Mouse (Mus musculus): ENCODE results near the gene Klhl15. TPM values are rescaled to one million over a fixed set of nuclear protein-coding genes. Genes with fewer than 3 reads are reported as not detected.

Klhl15 gene
- total and polyA plus RNA-seq, 3 experiments: 3.4 to 9.1 (median 6.1) TPM

DNA sequence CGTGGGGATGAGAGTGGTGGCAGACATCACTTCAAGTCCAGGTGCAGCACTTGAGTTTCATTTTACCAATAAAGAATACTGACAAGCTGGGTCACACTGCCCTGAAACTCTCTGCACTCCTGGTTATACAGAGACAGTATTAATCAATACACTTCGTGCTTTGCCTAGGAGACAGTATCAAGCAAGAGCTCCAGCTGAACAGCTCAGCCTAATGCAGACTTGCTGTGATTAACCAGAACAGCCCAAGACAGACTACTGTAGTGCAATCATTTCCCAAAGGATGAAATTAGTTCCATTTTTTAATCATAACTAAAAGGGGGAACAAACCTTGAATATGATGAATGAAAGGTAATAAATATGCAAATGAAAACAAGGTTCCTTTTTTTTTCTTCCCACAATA is 68.5 kb downstream of the Klhl15 start:
- Histone ChIP-seq H3K9ac (ENCODE audit: low read depth, low read length) (no peak overlapping the region), H3K4me3 (no peak overlapping the region), H3K27ac (no peak overlapping the region), H3K27me3 (ENCODE audit: control insufficient read depth, insufficient read depth, low read length) (no peaks in the 10 kb centered on the region), H3K79me2 (replicated peaks; ENCODE audit: control insufficient read depth, insufficient read depth, low read length) (no peaks in the 10 kb centered on the region), H3K4me1 (ENCODE audit: control insufficient read depth, insufficient read depth, low read length) (no peaks in the 10 kb centered on the region), H3K36me3 (ENCODE audit: control insufficient read depth, insufficient read depth, low read length) (no peaks in the 10 kb centered on the region)
- intact Hi-C loops (cut with DNase I): no loop called here
- no peak for DNase-seq
- TF ChIP-seq POLR2A (IDR thresholded peaks at IDR 0.05; ENCODE audit: insufficient read depth, low read depth, low read length) (no peak), CTCF (IDR thresholded peaks at IDR 0.05) (no peak), EP300 (IDR thresholded peaks at IDR 0.05; ENCODE audit: insufficient read depth, low read depth, low read length) (no peak)
- 48% methylated on average over 2 of the region's 2 CpGs for WGBS

DNA sequence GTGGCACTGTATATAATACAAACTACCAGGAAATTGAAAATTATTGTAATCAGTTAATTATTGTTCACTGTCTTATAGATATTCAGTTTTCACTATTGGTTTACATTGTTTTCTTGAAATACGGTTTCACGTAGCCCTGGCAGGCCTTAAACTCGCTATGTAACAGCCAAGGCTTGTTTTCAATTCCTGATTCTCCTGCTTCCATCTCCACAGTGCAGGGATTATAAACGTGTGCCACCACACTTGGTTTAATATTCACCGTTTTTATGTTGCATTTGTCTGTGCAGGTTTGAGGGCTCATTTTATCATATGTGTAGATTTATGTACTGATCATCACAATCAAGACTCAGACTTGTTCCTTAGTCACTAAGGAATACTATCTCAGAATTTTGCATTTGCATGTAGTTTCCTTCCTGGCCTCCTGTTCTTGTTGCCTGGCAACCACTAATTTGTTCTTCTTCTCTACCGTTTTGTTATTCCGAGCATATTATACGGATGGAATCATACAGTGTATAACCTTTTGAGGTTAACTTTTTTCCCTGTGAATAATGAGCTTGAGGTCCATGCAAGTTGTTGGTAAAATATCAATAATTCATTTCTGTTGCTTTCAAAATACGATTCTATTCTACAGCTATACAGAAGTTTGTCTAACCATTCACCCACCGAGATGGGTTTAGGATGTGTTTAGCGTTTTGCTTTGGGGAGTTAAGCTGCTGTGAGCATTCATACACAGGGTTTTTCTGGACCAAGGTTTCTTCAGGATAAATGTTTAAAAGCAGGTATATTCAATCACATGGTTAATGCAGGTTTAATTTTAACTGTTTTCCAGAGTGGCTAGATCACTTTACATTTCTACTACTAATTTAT is 86.9 kb downstream of the Klhl15 start:
- H3K4me1 ChIP-seq (ENCODE audit: control insufficient read depth, insufficient read depth, low read length): no peaks in the 10 kb centered on the region
- DNase-seq: no peak
- no peaks in the 10 kb centered on the region for H3K36me3 ChIP-seq (ENCODE audit: control insufficient read depth, insufficient read depth, low read length)
- no peak for TF ChIP-seq POLR2A (IDR thresholded peaks at IDR 0.05; ENCODE audit: insufficient read depth, low read depth, low read length)
- TF ChIP-seq EP300 (IDR thresholded peaks at IDR 0.05; ENCODE audit: insufficient read depth, low read depth, low read length): no peak
- H3K4me3 ChIP-seq: no peak overlapping the region
- 75% methylated on average over 11 of the region's 11 CpGs for WGBS
- no peak overlapping the region for H3K27ac ChIP-seq
- no peak overlapping the region for H3K9ac ChIP-seq (ENCODE audit: low read depth, low read length)
- intact Hi-C loops (cut with DNase I): no loop called here
- H3K79me2 ChIP-seq (replicated peaks; ENCODE audit: control insufficient read depth, insufficient read depth, low read length): no peaks in the 10 kb centered on the region
- no peaks in the 10 kb centered on the region for H3K27me3 ChIP-seq (ENCODE audit: control insufficient read depth, insufficient read depth, low read length)

Small RNA genes lying within 50 kb of the gene (microRNA-seq; reads per million reads assigned to microRNA genes)
- 0 reads per million in 2 experiments for gene Mir7673

Other genes starting within 250 kb of the Klhl15 start
- gene Zfx, start 110.9 kb upstream of the Klhl15 start, total RNA-seq (2021): 10 to 100 TPM; 18.8 to 23.7 TPM
- 4.5 and 12.6 TPM in 2 replicates for gene Zfx, start 110.9 kb upstream of the Klhl15 start, polyA plus RNA-seq (2012; rRNA removed)
- 100 to 1,000 TPM; 102 to 153 TPM for gene Eif2s3x, start 21.7 kb upstream of the Klhl15 start, total RNA-seq (2021)
- gene Eif2s3x, start 21.7 kb upstream of the Klhl15 start, polyA plus RNA-seq (2012; rRNA removed): 32.1 and 112 TPM in 2 replicates
- gene Fam90a1b, start 132.2 kb downstream of the Klhl15 start, total RNA-seq (2021): not detected
- gene Fam90a1b, start 132.2 kb downstream of the Klhl15 start, polyA plus RNA-seq (2012; rRNA removed): not detected in 2 replicates
- gene Apoo, start 132.5 kb downstream of the Klhl15 start, total RNA-seq (2021): 100 to 1,000 TPM; 183 to 262 TPM
- gene Apoo, start 132.5 kb downstream of the Klhl15 start, polyA plus RNA-seq (2012; rRNA removed): 69.0 and 121 TPM in 2 replicates